Mouse (Mus musculus): ENCODE results near the gene Hoxa10.

GRCm38 (mm10) chr6:52236806-52237205, 3.8 kb downstream of the Hoxa10 start:
- TF ChIP-seq CTCF (IDR thresholded peaks at IDR 0.05; ENCODE audit: extremely low read depth, insufficient read depth, insufficient read length, insufficient replicate concordance) (no peak), POLR2A (IDR thresholded peaks at IDR 0.05; ENCODE audit: low read depth, low read length) (no peak)
